Mouse (Mus musculus) layer of hippocampus, adult 6 months (tissue): Measurements from ENCODE around the gene Nosip. TPM values are rescaled to one million over a fixed set of nuclear protein-coding genes. Genes with fewer than 3 reads are reported as not detected.

Source experiments
- long read RNA-seq, 2 experiments: library from polyadenylated mRNA; unstranded; transcript quantifications; one replicate each; pipeline ENCODE4 v2.0.0; 2019 to 2020
- microRNA-seq: library from miRNA; unstranded; fragments of <30 nt; microRNA quantifications from one replicate; pipeline ENCODE4 v1.2.0, GENCODE M21; 2020
- polyA plus RNA-seq: library from polyadenylated mRNA; unstranded; fragments of <200 nt; fragmentation: Nextera tagmentation; gene quantifications from 2 replicates; pipeline ENCODE4 v1.2.3, GENCODE M21; 2021

Gene Nosip
- polyA plus RNA-seq: 36.0 and 41.3 TPM in 2 replicates
- long read RNA-seq, experiment 1, transcript Nosip-201 (9 exons, 1,814 nt): major isoform, 12 of 18 reads
- long read RNA-seq, experiment 1, partial matches to known transcripts: 1 of 18 reads
- long read RNA-seq, experiment 1, other reads (novel, unspliced or antisense): 1 of 18 reads
- long read RNA-seq, experiment 2, transcript Nosip-201 (9 exons, 1,814 nt): major isoform, 117 of 162 reads
- long read RNA-seq, experiment 2, transcript Nosip-202 (9 exons, 972 nt): minor isoform, 13 of 162 reads
- long read RNA-seq, experiment 2, partial matches to known transcripts: 7 of 162 reads
- long read RNA-seq, experiment 2, other reads (novel, unspliced or antisense): 25 of 162 reads

GRCm38 (mm10) chr7:45062239-45062835, at the start of gene Nosip, which contains the start of gene Prrg2:
Gene Nosip, plus strand, starts transcription at chr7:45062429.
Gene Prrg2, minus strand, starts transcription at chr7:45062677.

GRCm38 (mm10) chr7:45015957-45016612, 46.1 kb upstream of the Nosip start, which contains the start of gene Scaf1:
Gene Scaf1, minus strand, starts transcription at chr7:45016363.

GRCm38 (mm10) chr7:45017242-45018061, 44.8 kb upstream of the Nosip start, which contains the start of gene Rras:
Gene Rras, plus strand, starts transcription at chr7:45017961.

GRCm38 (mm10) chr7:45052862-45053116, 9.4 kb upstream of the Nosip start, which contains the start of gene Prr12:
Gene Prr12, minus strand, starts transcription at chr7:45052881.

GRCm38 (mm10) chr7:45092048-45092447, 29.8 kb downstream of the Nosip start, which contains the start of gene Rcn3:
Gene Rcn3, minus strand, starts transcription at chr7:45092221.

GRCm38 (mm10) chr7:45103652-45104180, 41.5 kb downstream of the Nosip start, which contains the start of gene Fcgrt:
Gene Fcgrt, minus strand, starts transcription at chr7:45103851.

GRCm38 (mm10) chr7:45124224-45125143, 62.3 kb downstream of the Nosip start, which contains the start of gene Rps11:
Gene Rps11, minus strand, starts transcription at chr7:45124439.

Small RNA genes lying within 50 kb of the gene (microRNA-seq; reads per million reads assigned to microRNA genes)
- 2,110 reads per million, percentile 88 among the genes with 10 or more reads in this experiment for gene Mir150
- 9.2 reads per million, percentile 30 among the genes with 10 or more reads in this experiment for gene Mir5121
- 1.3 reads per million for gene Mir7054

Other genes starting within 250 kb of the Nosip start
- 10.2 and 10.5 TPM in 2 replicates for gene Nup62, start 246.3 kb upstream of the Nosip start, polyA plus RNA-seq
- gene Il4i1, start 246.0 kb upstream of the Nosip start, polyA plus RNA-seq: 0.57 and 0.79 TPM in 2 replicates
- gene Atf5, start 245.8 kb upstream of the Nosip start, polyA plus RNA-seq: 0.68 and 0.74 TPM in 2 replicates
- 30.7 and 33.9 TPM in 2 replicates for gene Akt1s1, start 213.4 kb upstream of the Nosip start, polyA plus RNA-seq
- 57.9 and 60.7 TPM in 2 replicates for gene Tbc1d17, start 213.3 kb upstream of the Nosip start, polyA plus RNA-seq
- 27.8 and 30.3 TPM in 2 replicates for gene Pnkp, start 205.3 kb upstream of the Nosip start, polyA plus RNA-seq
- 147 and 187 TPM in 2 replicates for gene Ptov1, start 192.6 kb upstream of the Nosip start, polyA plus RNA-seq
- 143 and 184 TPM in 2 replicates for gene Med25, start 169.7 kb upstream of the Nosip start, polyA plus RNA-seq
- gene Fuz, start 166.3 kb upstream of the Nosip start, polyA plus RNA-seq: 12.1 TPM in 2 replicates
- gene Ap2a1, start 132.9 kb upstream of the Nosip start, polyA plus RNA-seq: 34.8 and 42.1 TPM in 2 replicates
- 0.28 and 0.35 TPM in 2 replicates for gene Tsks, start 119.2 kb upstream of the Nosip start, polyA plus RNA-seq
- 86.2 and 86.7 TPM in 2 replicates for gene Cpt1c, start 87.6 kb upstream of the Nosip start, polyA plus RNA-seq
- 6.7 and 7.4 TPM in 2 replicates for gene Prmt1, start 75.9 kb upstream of the Nosip start, polyA plus RNA-seq
- gene Irf3, start 64.8 kb upstream of the Nosip start, polyA plus RNA-seq: 10.7 and 12.0 TPM in 2 replicates
- gene Bcl2l12, start 63.7 kb upstream of the Nosip start, polyA plus RNA-seq: 1.6 and 2.6 TPM in 2 replicates
- gene Scaf1, start 46.1 kb upstream of the Nosip start, polyA plus RNA-seq: 63.8 and 108 TPM in 2 replicates
- gene Rras, start 44.5 kb upstream of the Nosip start, polyA plus RNA-seq: 3.8 and 4.0 TPM in 2 replicates
- 4.7 and 5.4 TPM in 2 replicates for gene Prr12, start 9.5 kb upstream of the Nosip start, polyA plus RNA-seq
- gene Prrg2, start 248 bp downstream of the Nosip start, polyA plus RNA-seq: 9.2 and 10.8 TPM in 2 replicates
- 26.1 and 29.3 TPM in 2 replicates for gene Rcn3, start 29.8 kb downstream of the Nosip start, polyA plus RNA-seq
- gene Fcgrt, start 41.4 kb downstream of the Nosip start, polyA plus RNA-seq: 28.3 and 34.8 TPM in 2 replicates
- 1,326 and 1,360 TPM in 2 replicates for gene Rps11, start 62.0 kb downstream of the Nosip start, polyA plus RNA-seq
- gene Rpl13a, start 66.3 kb downstream of the Nosip start, polyA plus RNA-seq: 1,601 and 1,782 TPM in 2 replicates
- not detected in 2 replicates for gene Gm45713, start 73.8 kb downstream of the Nosip start, polyA plus RNA-seq
- 0.68 and 1.4 TPM in 2 replicates for gene Flt3l, start 74.0 kb downstream of the Nosip start, polyA plus RNA-seq
- 40.3 and 47.7 TPM in 2 replicates for gene Pih1d1, start 91.9 kb downstream of the Nosip start, polyA plus RNA-seq
- gene Aldh16a1, start 92.2 kb downstream of the Nosip start, polyA plus RNA-seq: 4.6 and 5.2 TPM in 2 replicates
- gene Slc17a7, start 101.5 kb downstream of the Nosip start, polyA plus RNA-seq: 52.3 and 68.3 TPM in 2 replicates
- not detected in 2 replicates for gene Gfy, start 117.1 kb downstream of the Nosip start, polyA plus RNA-seq
- not detected in 2 replicates for gene Pth2, start 118.6 kb downstream of the Nosip start, polyA plus RNA-seq
- gene Ccdc155, start 142.5 kb downstream of the Nosip start, polyA plus RNA-seq: 1.2 and 1.4 TPM in 2 replicates
- 5.1 and 7.3 TPM in 2 replicates for gene Dkkl1, start 149.7 kb downstream of the Nosip start, polyA plus RNA-seq
- gene Tead2, start 153.3 kb downstream of the Nosip start, polyA plus RNA-seq: 0.51 and 0.59 TPM in 2 replicates
- 11.8 and 14.4 TPM in 2 replicates for gene Cd37, start 176.7 kb downstream of the Nosip start, polyA plus RNA-seq
- gene Slc6a16, start 178.7 kb downstream of the Nosip start, polyA plus RNA-seq: 1.1 and 1.2 TPM in 2 replicates
- not detected in 2 replicates for gene Slc6a21, start 215.1 kb downstream of the Nosip start, polyA plus RNA-seq